Mouse (Mus musculus) lung, adult 2 months (tissue): Measurements from ENCODE around the gene Map3k14. TPM values are rescaled to one million over a fixed set of nuclear protein-coding genes. Genes with fewer than 3 reads are reported as not detected.
"Not testable (repeated sequence)": the region's sequence is repeated elsewhere in the genome, so short reads cannot be mapped to it uniquely, and the experiment has no call there.

Experiments
- DNase-seq: peaks from one replicate; pipeline ENCODE4 v3.0.0; 2022
- H3K4me1 ChIP-seq: fragments of 200-500 bp; 2 replicates; pipeline ENCODE4 v1.6.1; 2011; ENCODE audit warnings: low read length; ENCODE audit not compliant: control insufficient read depth, insufficient read depth
- H3K4me3 ChIP-seq: fragments of 200-500 bp; replicated peaks from 2 replicates; pipeline ENCODE3; 2011; ENCODE audit warnings: low read depth, mild to moderate bottlenecking, control low read depth, low read length; ENCODE audit errors: extremely low read depth
- CTCF ChIP-seq: fragments of 200-500 bp; IDR thresholded peaks from 2 replicates; pipeline ENCODE4 v1.5.1; 2011; ENCODE audit warnings: mild to moderate bottlenecking, low read length, control low read depth; ENCODE audit not compliant: insufficient read depth
- POLR2A ChIP-seq: fragments of 200-500 bp; IDR thresholded peaks from 2 replicates; pipeline ENCODE4 v1.6.1; 2011; ENCODE audit warnings: low read depth, mild to moderate bottlenecking, control low read depth, low read length, borderline replicate concordance; ENCODE audit errors: extremely low read depth
- WGBS: fragments of 180-500 bp; shearing (Covaris S2); methylation state at CpG from one replicate; pipeline ENCODE4 v1.1.7; 2018; 5-methylcytosine and 5-hydroxymethylcytosine counted together
- polyA plus RNA-seq: library from polyadenylated mRNA; depleted of rRNA; stranded (reverse); fragments of >200 nt; gene quantifications from 2 replicates; pipeline ENCODE4 v1.2.3, GENCODE M21; 2012

Map3k14 gene
- polyA plus RNA-seq, 1 experiment = 19.7 TPM

- 69% methylated on average over 9 of the region's 9 CpGs for WGBS
- Histone ChIP-seq H3K4me1 (peaks cover 2% of the 10 kb centered on the region; the same call in 1 of the 2 replicates), H3K4me3 (no peak overlapping the region)
- TF ChIP-seq CTCF (no peak), POLR2A (no peak)
- DNase-seq = no peak
Measured at GRCm38 (mm10) chr11:103304525-103304924, 37.3 kb upstream of the Map3k14 start.

DNA sequence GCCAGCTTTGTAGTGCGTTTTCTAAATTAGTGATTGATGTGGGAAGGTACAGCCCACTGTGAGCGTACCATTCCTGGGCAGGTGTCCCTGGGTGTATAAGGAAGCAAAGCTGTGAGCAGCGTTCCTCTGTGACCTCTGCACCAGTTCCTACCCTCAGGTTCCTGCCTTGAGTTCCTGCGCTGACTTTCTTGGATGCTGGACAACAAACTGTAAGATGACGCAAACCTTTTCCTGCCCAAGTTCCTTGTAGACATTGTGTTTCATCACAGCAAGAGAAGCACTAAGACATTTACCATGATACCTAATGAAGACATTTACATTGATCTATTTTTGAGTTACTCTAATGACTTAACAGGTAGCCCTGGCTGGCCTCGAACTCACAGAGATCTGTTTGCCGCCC lies 27.5 kb upstream of the Map3k14 start:
- DNase-seq = no peak
- no peak for TF ChIP-seq CTCF
- no peak for TF ChIP-seq POLR2A
- Histone ChIP-seq H3K4me3 (no peak overlapping the region), H3K4me1 (peaks cover 12% of the 10 kb centered on the region)
- WGBS = 74% methylated on average over 7 of the region's 7 CpGs

GRCm38 (mm10) chr11:103294066-103294465 lies 26.8 kb upstream of the Map3k14 start:
- 78% methylated on average over 6 of the region's 6 CpGs for WGBS
- Histone ChIP-seq H3K4me3 (no peak overlapping the region), H3K4me1 (peaks cover 13% of the 10 kb centered on the region)
- DNase-seq = no peak
- TF ChIP-seq CTCF = no peak
- TF ChIP-seq POLR2A = no peak

GRCm38 (mm10) chr11:103292890-103293287 lies 25.6 kb upstream of the Map3k14 start:
- Histone ChIP-seq H3K4me1 (peaks cover 22% of the 10 kb centered on the region), H3K4me3 (no peak overlapping the region)
- 57% methylated on average over 5 of the region's 5 CpGs for WGBS
- no peak for DNase-seq
- no peak for TF ChIP-seq POLR2A
- TF ChIP-seq CTCF = no peak

- TF ChIP-seq CTCF = no peak
- 4% methylated on average over 14 of the region's 14 CpGs for WGBS
- H3K4me1 ChIP-seq = peaks cover 22% of the 10 kb centered on the region
- H3K4me3 ChIP-seq = no peak overlapping the region
- DNase-seq = no peak
Measured at GRCm38 (mm10) chr11:103292152-103292889, 25.0 kb upstream of the Map3k14 start.

- not testable (repeated sequence) for H3K4me3 ChIP-seq, DNase-seq
- WGBS = 89% methylated on average over 7 of the region's 7 CpGs
Measured at GRCm38 (mm10) chr11:103290841-103291240, 23.6 kb upstream of the Map3k14 start.

GRCm38 (mm10) chr11:103288291-103288963 lies 21.2 kb upstream of the Map3k14 start:
- peaks cover 33% of the 10 kb centered on the region for H3K4me1 ChIP-seq
- no peak for DNase-seq
- 36% methylated on average over 16 of the region's 16 CpGs for WGBS
- H3K4me3 ChIP-seq = no peak overlapping the region
- TF ChIP-seq CTCF = no peak
- 0 out of 2 replicates have a peak, but pooled peaks have one; percentile 20 for TF ChIP-seq POLR2A

More at GRCm38 (mm10) chr11:103290841-103291240, 23.6 kb upstream of the Map3k14 start:
- peaks cover 29% of the 10 kb centered on the region for H3K4me1 ChIP-seq

- no peak for DNase-seq
- no peak overlapping the region for H3K4me3 ChIP-seq
- no peak for TF ChIP-seq POLR2A
- no peak for TF ChIP-seq CTCF
- WGBS = 95% methylated on average over 5 of the region's 5 CpGs
- peaks cover 24% of the 10 kb centered on the region for H3K4me1 ChIP-seq
Measured at GRCm38 (mm10) chr11:103286910-103287309, 19.6 kb upstream of the Map3k14 start.

GRCm38 (mm10) chr11:103285951-103286350 lies 18.7 kb upstream of the Map3k14 start:
- TF ChIP-seq CTCF = no peak
- Histone ChIP-seq H3K4me1 (peaks cover 21% of the 10 kb centered on the region), H3K4me3 (no peak overlapping the region)
- DNase-seq = no peak
- WGBS = 34% methylated on average over 6 of the region's 6 CpGs

- Histone ChIP-seq H3K4me3 (no peak overlapping the region), H3K4me1 (peaks cover 21% of the 10 kb centered on the region)
- TF ChIP-seq POLR2A (no peak), CTCF (no peak)
- 75% methylated on average over 10 of the region's 10 CpGs for WGBS
- no peak for DNase-seq
Measured at GRCm38 (mm10) chr11:103285276-103285675, 18.0 kb upstream of the Map3k14 start.
